Mouse (Mus musculus) liver, adult 2 months (tissue): ENCODE data around the gene Pitpnm1. TPM values are rescaled to one million over a fixed set of nuclear protein-coding genes. Genes with fewer than 3 reads are reported as not detected.
A peak's percentile ranks its signal among the peaks of the same experiment; 100 is the strongest.
"Not testable (repeated sequence)": the region's sequence is repeated elsewhere in the genome, so short reads cannot be mapped to it uniquely, and the experiment has no call there.

Experiments
- DNase-seq: peaks from one replicate; pipeline ENCODE4 v3.0.0-alpha.2; 2011; ENCODE audit warnings: low read depth, low spot score; ENCODE audit errors: extremely low read depth
- H3K27ac ChIP-seq: fragments of 200-500 bp; replicated peaks from 2 replicates; pipeline ENCODE4 v1.5.1; 2012; ENCODE audit warnings: low read depth, mild to moderate bottlenecking, control low read depth, inconsistent platforms, low read length; ENCODE audit not compliant: insufficient read depth
- H3K27me3 ChIP-seq: fragments of 200-500 bp; 2 replicates; pipeline ENCODE4 v1.6.1; 2012; ENCODE audit warnings: mild to moderate bottlenecking, moderate library complexity, low read length, inconsistent platforms; ENCODE audit not compliant: control insufficient read depth, insufficient read depth
- H3K36me3 ChIP-seq: fragments of 200-500 bp; 2 replicates; pipeline ENCODE4 v1.6.1; 2012; ENCODE audit warnings: low read length, inconsistent platforms; ENCODE audit not compliant: control insufficient read depth, insufficient read depth
- H3K4me1 ChIP-seq: fragments of 200-500 bp; 2 replicates; pipeline ENCODE4 v1.6.1; 2011; ENCODE audit warnings: low read length; ENCODE audit not compliant: control insufficient read depth, insufficient read depth
- H3K4me3 ChIP-seq: fragments of 200-500 bp; 2 replicates; pipeline ENCODE4 v1.5.1; 2011; ENCODE audit warnings: low read depth, mild to moderate bottlenecking, control low read depth, low read length, moderate library complexity; ENCODE audit not compliant: insufficient read depth
- H3K79me2 ChIP-seq: fragments of 200-500 bp; 2 replicates; pipeline ENCODE4 v1.6.1; 2012; ENCODE audit warnings: inconsistent platforms, mild to moderate bottlenecking, low read length, moderate library complexity; ENCODE audit not compliant: control insufficient read depth, insufficient read depth
- H3K9ac ChIP-seq: fragments of 200-500 bp; 2 replicates; pipeline ENCODE4 v1.6.1; 2012; ENCODE audit warnings: low read depth, mild to moderate bottlenecking, control low read depth, inconsistent platforms, low read length
- CTCF ChIP-seq: fragments of 200-500 bp; IDR thresholded peaks from 2 replicates; pipeline ENCODE4 v1.5.1; 2011; ENCODE audit warnings: low read depth, low read length, control low read depth
- POLR2A ChIP-seq: fragments of 200-500 bp; IDR thresholded peaks from 2 replicates; pipeline ENCODE4 v1.6.1; 2011; ENCODE audit warnings: low read length, control low read depth; ENCODE audit not compliant: insufficient read depth; ENCODE audit errors: extremely low read depth
- WGBS: fragments of 180-500 bp; shearing (Covaris S2); methylation state at CpG from one replicate; pipeline ENCODE4 v1.1.7; 2018; 5-methylcytosine and 5-hydroxymethylcytosine counted together
- polyA plus RNA-seq: library from polyadenylated mRNA; depleted of rRNA; stranded (reverse); fragments of >200 nt; gene quantifications from 2 replicates; pipeline ENCODE4 v1.2.3, GENCODE M21; 2012
- total RNA-seq: library from RNA; depleted of rRNA; stranded (reverse); fragments of >200 nt; gene quantifications from 2 replicates; pipeline ENCODE4 v1.2.3, GENCODE M21; 2014

The Pitpnm1 gene
- total and polyA plus RNA-seq, 2 experiments = 1.7 to 14.2 TPM

DNA sequence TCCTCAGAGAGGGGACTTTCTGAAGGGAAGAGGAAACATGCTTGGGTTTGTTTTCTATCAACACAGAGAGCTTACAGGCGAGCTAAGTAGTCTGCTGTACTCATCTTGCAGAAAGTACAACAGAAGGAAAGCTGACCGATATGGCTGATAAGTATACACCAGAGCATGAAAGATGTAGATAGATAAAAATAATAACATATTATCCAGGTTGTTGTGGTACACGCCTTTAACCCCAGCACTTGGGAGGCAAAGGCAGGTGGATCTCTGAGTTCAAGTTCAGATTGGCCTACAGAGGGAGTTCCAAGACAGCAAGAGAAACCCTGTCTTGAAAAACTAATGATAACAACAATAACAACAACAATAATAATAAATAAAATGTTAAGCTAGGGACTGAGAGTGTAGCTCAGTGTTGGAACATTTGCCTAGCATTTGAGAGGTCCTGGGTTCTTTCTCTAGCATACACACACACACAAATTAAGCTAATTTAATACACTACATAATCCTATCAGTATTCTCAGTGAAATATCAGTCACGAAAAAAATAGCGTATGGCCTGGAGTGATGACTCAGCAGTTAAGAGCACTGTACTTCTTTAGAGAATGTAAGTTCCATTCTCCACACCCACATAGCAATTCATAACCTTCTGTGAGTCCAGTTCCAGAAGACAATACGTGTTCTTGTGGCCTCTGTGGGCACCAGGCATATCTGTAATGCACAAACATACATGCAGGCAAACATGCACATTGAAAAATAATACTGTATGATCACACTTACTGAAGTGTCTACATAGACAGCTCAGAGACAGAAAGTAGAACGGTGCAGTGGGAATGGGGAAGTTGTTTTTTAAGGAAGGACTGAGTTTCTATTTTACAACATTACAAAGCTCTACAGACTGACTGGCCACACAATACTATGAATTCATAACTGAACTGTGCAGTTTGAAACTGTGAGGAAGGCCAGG is 22.9 kb downstream of the Pitpnm1 start:
- peaks cover 8% of the 10 kb centered on the region; the same call in 1 of the 2 replicates for H3K79me2 ChIP-seq
- WGBS = 83% methylated on average over 7 of the region's 7 CpGs
- H3K36me3 ChIP-seq = no peaks in the 10 kb centered on the region; the same call in 1 of the 2 replicates
- H3K27me3 ChIP-seq = no peaks in the 10 kb centered on the region
- H3K9ac ChIP-seq = no peak overlapping the region
- no peak overlapping the region for H3K27ac ChIP-seq
- H3K4me3 ChIP-seq = no peak overlapping the region
- no peak for TF ChIP-seq POLR2A
- TF ChIP-seq CTCF = no peak
- no peak for DNase-seq
- H3K4me1 ChIP-seq = peaks cover 10% of the 10 kb centered on the region

DNA sequence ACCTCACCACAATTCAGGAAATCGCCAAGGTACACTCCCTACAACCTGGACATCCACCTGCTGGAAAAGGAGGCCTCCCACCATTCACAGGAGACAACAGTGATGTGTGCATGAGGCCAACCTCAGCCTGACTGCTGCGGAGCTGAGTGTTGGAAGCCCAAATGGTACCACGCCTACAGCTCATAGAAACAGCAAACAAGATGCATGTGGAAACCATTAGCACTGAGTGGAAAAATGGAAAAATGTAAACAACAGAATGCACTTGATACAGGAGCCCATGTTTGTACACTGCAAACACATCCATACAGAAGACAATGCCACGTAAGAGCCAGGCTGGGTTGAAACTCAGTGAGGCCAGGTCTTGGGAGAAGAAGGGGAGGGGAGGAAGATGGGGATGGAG is 24.6 kb downstream of the Pitpnm1 start:
- H3K4me3 ChIP-seq = no peak overlapping the region
- H3K36me3 ChIP-seq = no peaks in the 10 kb centered on the region; the same call in 1 of the 2 replicates
- no peak overlapping the region for H3K9ac ChIP-seq
- TF ChIP-seq POLR2A = no peak
- TF ChIP-seq CTCF = no peak
- H3K79me2 ChIP-seq = peaks cover 8% of the 10 kb centered on the region; the same call in 1 of the 2 replicates
- no peaks in the 10 kb centered on the region for H3K27me3 ChIP-seq
- 82% methylated on average over 4 of the region's 4 CpGs for WGBS
- no peak overlapping the region for H3K27ac ChIP-seq
- no peak for DNase-seq
- peaks cover 10% of the 10 kb centered on the region for H3K4me1 ChIP-seq

DNA sequence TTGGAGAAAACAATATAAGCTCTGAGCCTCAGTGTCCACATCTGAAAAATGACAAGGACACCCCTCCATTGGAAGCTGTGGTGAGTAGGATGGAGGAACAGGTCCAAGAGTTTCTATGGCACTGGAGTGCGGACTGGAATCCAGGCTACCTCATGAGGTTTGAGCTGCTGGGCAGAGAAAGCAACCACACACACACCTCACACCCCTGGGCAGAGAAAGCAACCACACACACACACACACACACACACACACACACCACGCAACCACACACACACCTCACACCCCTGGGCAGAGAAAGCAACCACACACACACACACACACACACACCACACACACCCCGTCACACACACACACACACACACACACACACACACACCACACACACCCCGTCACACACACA is 25.5 kb downstream of the Pitpnm1 start:
- Histone ChIP-seq H3K27ac (0 out of 2 replicates have a peak overlapping the region, but pooled peaks have one; percentile 3), H3K9ac (peak overlapping the region; percentile 63), H3K4me3 (peak overlapping the region; percentile 41)
- H3K36me3 ChIP-seq, DNase-seq, H3K27me3 ChIP-seq, H3K4me1 ChIP-seq, H3K79me2 ChIP-seq: not testable (repeated sequence)
- WGBS = 4% methylated on average over 4 of the region's 4 CpGs

DNA sequence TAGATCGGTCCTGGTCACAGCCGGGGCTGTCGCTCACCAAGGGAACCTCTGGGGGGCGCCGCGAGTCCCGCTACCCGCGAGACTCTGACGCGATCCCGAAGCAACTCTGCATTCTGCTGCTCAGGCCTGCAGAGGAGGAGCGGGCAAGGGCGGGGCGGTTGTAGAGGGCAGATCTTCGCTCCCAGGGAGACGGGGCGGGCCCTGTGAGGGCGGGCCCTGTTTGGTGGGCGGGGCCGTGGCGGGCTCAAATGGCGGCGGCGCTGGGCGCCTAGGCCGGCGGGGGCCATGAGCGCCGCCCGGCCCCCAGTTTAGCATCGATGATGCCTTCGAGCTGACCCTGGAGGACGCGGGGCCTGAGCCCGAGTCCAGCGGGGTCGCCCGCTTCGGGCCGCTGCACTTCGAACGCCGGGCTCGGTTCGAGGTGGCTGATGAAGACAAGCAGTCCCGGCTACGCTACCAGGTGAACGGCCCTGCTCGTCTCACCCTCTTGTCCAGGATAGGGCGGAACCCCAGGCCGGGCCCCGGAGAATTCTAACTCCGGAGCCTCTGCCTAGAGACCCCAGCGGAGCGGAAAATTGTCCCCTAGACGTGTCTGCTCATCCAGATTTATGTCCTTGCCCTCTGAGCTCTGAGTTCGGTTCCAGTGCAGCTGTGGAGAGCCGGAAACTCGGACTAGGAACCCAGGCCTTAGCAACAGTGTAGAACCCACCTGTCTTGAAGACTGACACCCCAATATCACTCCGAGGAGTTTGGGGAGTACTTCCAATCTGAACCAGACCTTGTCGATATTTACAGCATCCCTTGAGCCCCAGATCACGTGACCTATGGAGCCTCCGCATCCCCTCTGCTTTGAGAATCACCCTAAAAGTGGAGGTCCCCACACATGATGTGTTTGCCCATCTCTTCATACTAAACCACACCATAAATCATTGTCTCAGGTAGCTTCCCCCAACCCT is 26.2 kb downstream of the Pitpnm1 start, which contains the start of gene Aip:
TSS of gene Aip (minus strand) at position 118 of the 956 bp plus-strand sequence.
- H3K36me3 ChIP-seq = no peaks in the 10 kb centered on the region; the same call in 1 of the 2 replicates
- H3K4me3 ChIP-seq = peak within 1 kb of the TSS; percentile 93
- peak within 1 kb of the TSS; percentile 72 for H3K27ac ChIP-seq
- peaks cover 8% of the 10 kb centered on the region; the same call in 1 of the 2 replicates for H3K79me2 ChIP-seq
- no peaks in the 10 kb centered on the region for H3K27me3 ChIP-seq
- H3K9ac ChIP-seq = peak within 1 kb of the TSS; percentile 90
- WGBS = 1% methylated on average over 63 of the region's 64 CpGs
- H3K4me1 ChIP-seq = peaks cover 5% of the 10 kb centered on the region; the same call in 1 of the 2 replicates
- TF ChIP-seq POLR2A (peak; percentile 89), CTCF (peak; percentile 76)
- DNase-seq = peak; percentile 87

GRCm38 (mm10) chr19:4126759-4127495 is 27.1 kb downstream of the Pitpnm1 start:
- Histone ChIP-seq H3K79me2 (peaks cover 8% of the 10 kb centered on the region; the same call in 1 of the 2 replicates), H3K4me1 (peaks cover 5% of the 10 kb centered on the region; the same call in 1 of the 2 replicates), H3K4me3 (peak overlapping the region; percentile 93; the same call in 1 of the 2 replicates), H3K27me3 (no peaks in the 10 kb centered on the region), H3K36me3 (no peaks in the 10 kb centered on the region; the same call in 1 of the 2 replicates), H3K9ac (peak overlapping the region; percentile 5; the same call in 1 of the 2 replicates), H3K27ac (no peak overlapping the region)
- TF ChIP-seq POLR2A (no peak), CTCF (no peak)
- WGBS = 72% methylated on average over 7 of the region's 7 CpGs
- DNase-seq = no peak
